In the genomic region with DNA sequence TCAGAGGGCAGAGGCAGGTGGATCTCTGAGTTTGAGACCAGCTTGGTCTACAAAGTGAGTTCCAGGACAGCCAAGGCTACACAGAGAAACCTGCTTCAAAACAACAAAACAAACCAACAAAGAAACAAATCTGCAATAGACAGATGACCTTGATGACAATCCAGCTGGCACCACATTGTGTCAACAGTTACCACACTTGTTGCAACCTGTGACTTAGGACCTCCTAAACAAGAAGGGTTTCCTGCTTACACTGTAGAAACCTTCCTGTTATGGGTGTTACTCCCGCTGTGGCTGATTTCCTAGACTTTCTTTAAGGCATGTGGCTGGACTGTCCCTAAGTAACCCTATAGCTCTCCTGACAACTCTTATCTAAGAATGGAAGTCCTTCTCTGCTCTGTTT, we compare ENCODE assay signal across 16 mouse cellular contexts. TPM values are rescaled to one million over a fixed set of nuclear protein-coding genes. Genes with fewer than 3 reads are reported as not detected.
"Had no signal": no experiment of that assay in that cellular context is flagged by ENCODE, and none has a peak within 500 bp of the region (broad histone marks: within the 10 kb centered on the region; RNA-seq: fewer than 3 reads in every experiment).

No protein-coding gene starts in this region.

- H3K9ac ChIP-seq: intestine, embryonic 15.5 days; neural tube, embryonic 12.5 days had no signal

- H3K27me3 ChIP-seq: intestine, embryonic 15.5 days; neural tube, embryonic 12.5 days had no signal

- H3K4me2 ChIP-seq: intestine, embryonic 15.5 days; neural tube, embryonic 12.5 days had no signal

- H3K9me3 ChIP-seq: intestine, embryonic 15.5 days; limb, embryonic 10.5 days; midbrain, embryonic 10.5 days; neural tube, embryonic 12.5 days had no signal

- DNase-seq: kidney, adult 18-20 months; kidney, postnatal 10 days; kidney, postnatal 4 days; midbrain, embryonic 14.5 days; thymus, postnatal 4 days had no signal

- H3K27ac ChIP-seq: intestine, embryonic 15.5 days; layer of hippocampus, adult 2 months; limb, embryonic 10.5 days; macrophage; midbrain, embryonic 10.5 days; neural tube, embryonic 12.5 days; stomach, postnatal 0 days had no signal

- ATAC-seq: intestine, embryonic 15.5 days had no signal

- H3K4me1 ChIP-seq: intestine, embryonic 15.5 days; limb, embryonic 10.5 days; neural tube, embryonic 12.5 days had no signal

- H3K4me3 ChIP-seq: intestine, embryonic 15.5 days; layer of hippocampus, adult 2 months; limb, embryonic 10.5 days; midbrain, embryonic 10.5 days; neural tube, embryonic 12.5 days had no signal

RNA-seq across cellular contexts. Expression of a gene that starts 39.2 kb away (rescaled TPM):
- total RNA-seq: layer of hippocampus, adult 2 months; layer of hippocampus, postnatal 10 days; left cerebral cortex, postnatal 10 days; neutrophil, adult 5-6 weeks had no signal
- polyA plus RNA-seq: intestine, embryonic 15.5 days; limb, embryonic 10.5 days; liver, embryonic 16.5 days; macrophage; midbrain, embryonic 10.5 days; midbrain, embryonic 14.5 days; neural tube, embryonic 12.5 days had no signal
